Mouse (Mus musculus): Measurements from ENCODE around the gene Ctsm.
"Not testable (repeated sequence)": the region's sequence is repeated elsewhere in the genome, so short reads cannot be mapped to it uniquely, and the experiment has no call there.

The Ctsm gene

DNA sequence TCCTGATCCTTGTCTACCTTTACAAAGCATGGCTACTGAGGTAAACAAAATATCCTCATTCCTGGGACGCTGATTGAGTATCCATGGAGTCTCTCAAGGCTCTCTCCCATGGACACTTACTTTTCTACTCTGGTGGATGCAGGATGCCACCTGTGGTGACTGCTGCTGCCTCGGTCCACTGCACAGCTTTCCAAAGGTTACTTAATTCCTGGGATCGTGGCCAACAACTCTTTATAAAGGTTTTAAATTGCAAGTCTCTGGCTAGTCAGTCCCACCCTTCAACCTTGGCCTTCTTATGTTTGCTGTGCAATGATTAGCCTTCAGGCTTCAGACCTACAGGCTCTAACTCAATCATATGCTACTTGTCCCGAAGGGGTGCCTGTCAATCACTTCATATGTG lies at the start of gene Ctsm:
Gene Ctsm, minus strand, starts transcription at position 209 of the 400 bp plus-strand sequence.
- DNase-seq: peak; percentile 61

DNA sequence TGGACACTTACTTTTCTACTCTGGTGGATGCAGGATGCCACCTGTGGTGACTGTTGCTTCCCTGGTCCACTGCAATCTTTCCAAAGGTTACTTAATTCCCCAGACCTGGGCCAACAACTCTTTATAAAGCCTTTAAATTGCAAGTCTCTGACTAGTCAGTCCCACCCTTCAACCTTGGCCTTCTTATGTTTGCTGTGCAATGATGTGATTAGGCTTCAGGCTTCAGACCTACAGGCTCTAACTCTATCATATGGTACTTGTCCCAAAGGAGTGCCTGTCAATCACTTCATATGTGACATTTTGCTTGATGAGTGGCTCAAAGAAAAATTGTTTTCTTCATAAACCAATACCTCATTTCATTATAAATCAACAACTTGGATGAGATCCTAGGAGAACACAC lies 28.4 kb upstream of the Ctsm start, which contains the start of gene Cts3:
Gene Cts3, minus strand, starts transcription at position 101 of the 400 bp plus-strand sequence.
- no peak for DNase-seq

DNA sequence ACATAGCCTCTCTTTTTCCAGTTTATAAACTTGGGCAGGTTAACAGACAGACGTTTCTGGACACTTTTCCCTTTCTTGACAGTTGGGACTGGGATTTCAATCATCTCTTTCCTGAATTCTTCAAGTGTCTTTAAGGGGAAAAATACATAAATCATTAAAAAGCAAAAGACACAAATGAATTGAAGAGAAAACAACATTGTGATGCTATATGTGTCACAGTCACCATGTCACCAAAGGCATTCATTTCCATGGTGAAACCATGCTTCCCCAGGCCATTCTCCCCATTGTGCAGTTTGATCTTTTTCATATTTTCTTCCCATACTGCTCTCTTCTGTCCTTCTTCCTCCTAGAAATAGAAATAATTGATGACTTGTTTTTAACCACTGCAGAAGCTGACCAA lies 26.4 kb upstream of the Ctsm start, which contains the start of gene Gm49352:
Gene Gm49352, minus strand, starts transcription at position 101 of the 400 bp plus-strand sequence.
- not testable (repeated sequence) for DNase-seq

All from kidney, adult 11 months (tissue).